Mouse (Mus musculus): ENCODE data around the gene Vsig2. TPM values are rescaled to one million over a fixed set of nuclear protein-coding genes. Genes with fewer than 3 reads are reported as not detected.
A peak's percentile ranks its signal among the peaks of the same experiment; 100 is the strongest.

Vsig2 gene
- polyA plus RNA-seq, 1 experiment from 2014 or later = 3.1 TPM

DNA sequence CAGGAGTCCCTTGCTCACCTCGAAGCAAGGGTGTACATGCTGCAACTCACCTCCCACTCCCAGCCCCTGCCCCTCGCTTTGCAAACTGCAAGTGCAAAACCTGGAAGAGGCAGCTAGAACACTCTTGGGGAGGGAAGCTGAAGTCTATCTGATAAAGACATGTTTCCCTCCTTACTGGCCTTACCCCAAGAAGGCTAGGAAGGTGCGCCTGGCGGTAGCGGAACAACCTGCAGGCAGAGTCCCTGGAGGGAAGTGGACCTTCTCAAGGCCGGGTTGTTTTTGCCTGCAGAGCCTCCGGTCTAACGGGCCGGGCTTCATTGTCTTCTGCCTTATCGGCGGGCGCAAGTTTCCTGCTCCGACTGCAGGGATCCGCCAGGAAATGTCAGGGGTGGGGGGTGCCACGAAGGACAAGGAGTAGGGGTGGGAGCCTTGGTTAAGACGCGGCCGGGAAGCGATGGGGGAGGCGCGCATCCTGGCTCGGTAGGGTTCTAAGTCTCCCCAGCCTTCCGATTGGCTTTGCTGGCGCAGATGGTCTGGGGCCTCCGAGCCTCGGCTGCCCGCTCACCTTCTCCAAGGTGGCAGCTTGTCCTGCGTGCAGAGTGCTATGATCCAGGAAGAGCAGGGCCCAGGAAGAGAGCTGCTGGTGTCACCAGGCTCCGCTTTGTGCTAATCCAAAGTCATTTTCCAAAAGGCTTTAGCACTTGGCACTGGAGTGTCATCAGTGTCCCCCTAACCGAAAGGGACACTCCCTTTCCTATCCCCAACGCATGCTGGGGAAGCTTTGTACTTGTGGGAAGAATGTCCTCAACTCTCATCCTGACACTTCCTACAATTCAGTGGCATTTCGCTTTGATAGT is 8.8 kb upstream of the Vsig2 start:
- WGBS = 3% methylated on average over 32 of the region's 32 CpGs
- H3K9me3 ChIP-seq (ENCODE audit: control insufficient read depth, low read length) = no peaks in the 10 kb centered on the region
- H3K4me2 ChIP-seq (ENCODE audit: low read depth, low read length) = peak overlapping the region; percentile 79
- H3K27me3 ChIP-seq (replicated peaks; ENCODE audit: control insufficient read depth, insufficient read depth, low read length) = peaks cover 29% of the 10 kb centered on the region
- no peaks in the 10 kb centered on the region for H3K36me3 ChIP-seq (ENCODE audit: control insufficient read depth, insufficient read depth, low read length)
- peak overlapping the region; percentile 45 for H3K4me3 ChIP-seq (ENCODE audit: low read length)
- H3K4me1 ChIP-seq (ENCODE audit: control insufficient read depth, insufficient read depth, low read length) = peaks cover 22% of the 10 kb centered on the region; the same call in 1 of the 2 replicates
- H3K9ac ChIP-seq (ENCODE audit: low read depth, low read length) = peak overlapping the region; percentile 58
- peak overlapping the region; percentile 66 for H3K27ac ChIP-seq (ENCODE audit: low read length)
- ATAC-seq = peak; percentile 70

DNA sequence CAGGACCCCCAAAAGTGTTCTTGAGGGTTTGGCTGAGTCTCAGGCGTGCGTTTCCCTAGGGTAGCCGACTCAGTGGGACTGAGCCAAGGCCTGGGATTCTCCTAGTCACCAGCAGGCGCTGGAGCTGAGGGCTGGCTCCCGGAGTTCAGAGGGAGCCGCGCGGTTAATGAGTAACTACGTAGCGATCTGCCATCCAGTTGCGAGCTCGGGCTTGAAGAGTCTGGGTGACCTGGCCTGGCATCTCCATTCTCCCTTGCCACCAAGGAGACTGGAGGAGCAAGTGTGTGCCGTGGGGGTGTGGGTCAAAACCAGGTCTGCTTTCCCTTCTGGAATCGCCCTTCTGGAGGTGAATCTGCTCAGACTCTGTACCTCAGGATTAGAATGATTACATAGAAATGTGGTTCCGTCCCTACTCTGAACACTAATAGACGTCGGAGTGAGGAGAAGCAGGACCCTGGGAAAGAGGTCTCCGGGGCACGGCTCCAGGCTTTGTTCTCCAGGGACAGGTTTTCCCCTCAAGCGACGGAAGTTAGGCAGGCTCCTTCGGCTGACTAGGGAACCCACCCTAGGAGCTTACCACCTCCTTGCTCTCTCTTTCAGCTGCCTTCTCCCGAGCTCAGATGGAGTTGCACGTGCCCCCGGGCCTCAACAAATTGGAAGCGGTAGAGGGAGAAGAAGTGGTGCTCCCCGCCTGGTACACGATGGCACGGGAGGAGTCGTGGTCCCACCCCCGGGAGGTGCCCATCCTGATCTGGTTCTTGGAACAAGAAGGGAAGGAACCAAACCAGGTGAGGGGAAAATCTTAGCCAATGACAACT is 8.0 kb upstream of the Vsig2 start:
- Histone ChIP-seq H3K4me1 (ENCODE audit: control insufficient read depth, insufficient read depth, low read length) (peaks cover 22% of the 10 kb centered on the region; the same call in 1 of the 2 replicates), H3K27me3 (replicated peaks; ENCODE audit: control insufficient read depth, insufficient read depth, low read length) (peaks cover 29% of the 10 kb centered on the region), H3K4me2 (ENCODE audit: low read depth, low read length) (peak overlapping the region; percentile 79), H3K27ac (ENCODE audit: low read length) (peak overlapping the region; percentile 30), H3K9ac (ENCODE audit: low read depth, low read length) (peak overlapping the region; percentile 58), H3K36me3 (ENCODE audit: control insufficient read depth, insufficient read depth, low read length) (no peaks in the 10 kb centered on the region), H3K4me3 (ENCODE audit: low read length) (peak overlapping the region; percentile 45), H3K9me3 (ENCODE audit: control insufficient read depth, low read length) (no peaks in the 10 kb centered on the region)
- 3% methylated on average over 31 of the region's 31 CpGs for WGBS
- ATAC-seq = peak; percentile 93

DNA sequence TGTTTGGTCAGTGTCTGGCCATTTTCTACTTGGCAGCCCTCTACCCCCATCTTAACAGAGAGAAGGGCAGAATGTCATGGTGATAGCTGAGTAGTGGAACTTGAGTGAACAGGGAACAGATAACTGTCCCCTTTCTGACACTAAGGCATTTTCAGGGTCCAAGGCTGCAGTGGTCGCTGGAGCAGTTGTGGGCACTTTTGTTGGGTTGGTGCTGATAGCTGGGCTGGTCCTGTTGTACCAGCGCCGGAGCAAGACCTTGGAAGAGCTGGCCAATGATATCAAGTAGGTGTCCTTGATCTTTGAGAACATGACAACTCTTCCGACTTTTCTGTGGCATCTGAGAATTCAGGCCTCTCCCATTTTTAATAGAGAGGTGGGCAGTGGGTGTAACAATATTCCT is 2.2 kb upstream of the Vsig2 start:
- no peak overlapping the region for H3K4me2 ChIP-seq (ENCODE audit: low read depth, low read length)
- 78% methylated on average over 4 of the region's 4 CpGs for WGBS
- H3K27ac ChIP-seq (ENCODE audit: low read length) = no peak overlapping the region
- no peak overlapping the region for H3K4me3 ChIP-seq (ENCODE audit: low read length)
- H3K36me3 ChIP-seq (ENCODE audit: control insufficient read depth, insufficient read depth, low read length) = no peaks in the 10 kb centered on the region
- no peak for ATAC-seq
- no peak overlapping the region for H3K9ac ChIP-seq (ENCODE audit: low read depth, low read length)
- H3K4me1 ChIP-seq (ENCODE audit: control insufficient read depth, insufficient read depth, low read length) = no peaks in the 10 kb centered on the region; the same call in 1 of the 2 replicates
- H3K9me3 ChIP-seq (ENCODE audit: control insufficient read depth, low read length) = no peaks in the 10 kb centered on the region
- H3K27me3 ChIP-seq (replicated peaks; ENCODE audit: control insufficient read depth, insufficient read depth, low read length) = no peaks in the 10 kb centered on the region

DNA sequence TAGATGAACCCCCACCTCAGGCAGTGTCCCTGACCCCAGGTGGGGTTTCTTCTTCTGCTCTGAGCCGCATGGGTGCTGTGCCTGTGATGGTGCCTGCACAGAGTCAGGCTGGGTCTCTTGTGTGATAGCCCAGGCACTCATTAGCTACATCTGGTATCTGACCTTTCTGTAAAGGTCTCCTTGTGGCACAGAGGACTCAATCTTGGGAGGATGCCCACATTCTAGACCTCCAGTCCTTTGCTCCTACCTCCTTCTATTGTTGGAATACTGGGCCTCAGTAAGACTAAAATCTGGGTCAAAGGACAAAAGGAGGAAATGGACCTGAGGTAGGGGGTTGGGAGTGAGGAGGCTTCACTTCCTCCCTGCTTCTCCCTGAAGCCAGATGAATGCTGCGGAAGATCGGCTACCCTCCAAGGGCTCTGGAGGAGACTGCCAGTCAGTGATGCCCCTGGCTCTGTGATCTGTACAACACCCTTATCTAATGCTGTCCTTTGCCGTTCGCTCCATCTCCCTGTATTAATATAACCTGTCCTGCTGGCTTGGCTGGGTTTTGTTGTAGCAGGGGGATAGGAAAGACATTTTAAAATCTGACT is 1.3 kb upstream of the Vsig2 start:
- no peak overlapping the region for H3K4me3 ChIP-seq (ENCODE audit: low read length)
- no peaks in the 10 kb centered on the region for H3K36me3 ChIP-seq (ENCODE audit: control insufficient read depth, insufficient read depth, low read length)
- no peaks in the 10 kb centered on the region for H3K27me3 ChIP-seq (replicated peaks; ENCODE audit: control insufficient read depth, insufficient read depth, low read length)
- no peak overlapping the region for H3K27ac ChIP-seq (ENCODE audit: low read length)
- 70% methylated on average over 5 of the region's 5 CpGs for WGBS
- no peaks in the 10 kb centered on the region for H3K9me3 ChIP-seq (ENCODE audit: control insufficient read depth, low read length)
- no peaks in the 10 kb centered on the region; the same call in 1 of the 2 replicates for H3K4me1 ChIP-seq (ENCODE audit: control insufficient read depth, insufficient read depth, low read length)
- no peak overlapping the region for H3K4me2 ChIP-seq (ENCODE audit: low read depth, low read length)
- no peak for ATAC-seq
- H3K9ac ChIP-seq (ENCODE audit: low read depth, low read length) = no peak overlapping the region

DNA sequence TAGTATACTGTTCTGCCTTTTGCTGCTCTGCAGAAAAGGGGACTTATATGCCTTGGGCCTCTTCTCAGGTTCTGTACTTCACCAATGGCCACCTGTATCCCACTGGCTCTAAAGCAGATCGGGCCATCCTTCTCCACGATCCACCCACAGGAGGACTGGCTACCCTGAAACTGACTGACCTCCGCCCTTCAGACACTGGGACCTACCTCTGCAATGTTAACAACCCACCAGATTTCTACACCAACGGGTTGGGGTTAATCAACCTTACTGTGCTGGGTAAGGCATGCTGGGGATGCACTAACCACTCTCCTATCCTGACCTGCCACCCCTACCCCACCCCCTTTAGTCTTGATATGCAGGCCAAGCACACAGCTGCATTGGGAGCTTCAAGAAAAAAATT is 1.2 kb downstream of the Vsig2 start:
- H3K4me2 ChIP-seq (ENCODE audit: low read depth, low read length) = no peak overlapping the region
- ATAC-seq = no peak
- H3K4me3 ChIP-seq (ENCODE audit: low read length) = no peak overlapping the region
- H3K27me3 ChIP-seq (replicated peaks; ENCODE audit: control insufficient read depth, insufficient read depth, low read length) = peaks cover 2% of the 10 kb centered on the region; the same call in 1 of the 2 replicates
- H3K4me1 ChIP-seq (ENCODE audit: control insufficient read depth, insufficient read depth, low read length) = peaks cover 8% of the 10 kb centered on the region
- H3K27ac ChIP-seq (ENCODE audit: low read length) = no peak overlapping the region
- no peak overlapping the region for H3K9ac ChIP-seq (ENCODE audit: low read depth, low read length)
- H3K36me3 ChIP-seq (ENCODE audit: control insufficient read depth, insufficient read depth, low read length) = no peaks in the 10 kb centered on the region
- WGBS = 93% methylated on average over 4 of the region's 4 CpGs
- no peaks in the 10 kb centered on the region for H3K9me3 ChIP-seq (ENCODE audit: control insufficient read depth, low read length)

DNA sequence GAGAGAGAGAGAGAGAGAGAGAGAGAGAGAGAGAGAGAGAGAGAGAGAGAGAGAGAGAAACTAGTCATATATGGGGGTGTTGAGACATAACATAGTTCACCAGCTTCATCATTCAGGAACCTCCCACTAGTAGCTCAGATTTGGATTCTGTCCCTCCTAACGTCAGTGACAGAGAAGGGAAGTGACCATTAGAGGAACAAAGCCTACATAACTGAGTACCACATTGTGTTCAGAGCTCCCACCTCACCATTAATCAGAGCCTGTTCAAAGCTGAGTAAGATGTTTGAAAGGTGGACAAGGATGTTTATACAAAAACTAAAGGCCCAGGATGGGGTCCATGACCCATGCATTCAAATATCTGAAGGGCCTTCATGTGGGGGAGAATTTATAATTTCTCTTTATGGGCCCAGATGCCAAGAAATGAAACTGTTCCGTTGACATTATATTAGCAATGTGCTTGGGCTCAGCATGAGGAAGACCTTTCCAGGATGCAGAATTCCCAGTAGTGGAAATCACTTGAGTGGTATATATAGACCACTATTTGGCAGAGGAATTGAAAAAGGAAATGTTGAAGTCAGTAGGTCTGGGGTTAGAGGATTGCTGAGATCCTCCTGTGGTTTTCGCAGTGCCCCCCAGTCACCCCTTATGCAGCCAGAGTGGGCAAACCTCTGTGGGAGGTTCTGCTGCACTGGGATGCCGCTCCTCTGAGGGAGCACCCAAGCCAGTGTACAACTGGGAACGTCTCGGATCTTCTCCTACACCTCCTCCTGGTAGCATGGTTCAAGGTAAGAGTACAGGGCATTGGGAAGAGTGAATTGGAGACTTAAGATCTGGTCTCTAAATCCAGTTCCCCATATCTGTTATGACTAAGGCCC is 1.9 kb downstream of the Vsig2 start:
- H3K9me3 ChIP-seq (ENCODE audit: control insufficient read depth, low read length) = no peaks in the 10 kb centered on the region
- peaks cover 8% of the 10 kb centered on the region for H3K4me1 ChIP-seq (ENCODE audit: control insufficient read depth, insufficient read depth, low read length)
- WGBS = 76% methylated on average over 6 of the region's 6 CpGs
- no peak overlapping the region for H3K4me3 ChIP-seq (ENCODE audit: low read length)
- no peak overlapping the region for H3K4me2 ChIP-seq (ENCODE audit: low read depth, low read length)
- no peak overlapping the region for H3K9ac ChIP-seq (ENCODE audit: low read depth, low read length)
- no peak for ATAC-seq
- H3K27me3 ChIP-seq (replicated peaks; ENCODE audit: control insufficient read depth, insufficient read depth, low read length) = peaks cover 8% of the 10 kb centered on the region; the same call in 1 of the 2 replicates
- no peaks in the 10 kb centered on the region for H3K36me3 ChIP-seq (ENCODE audit: control insufficient read depth, insufficient read depth, low read length)
- no peak overlapping the region for H3K27ac ChIP-seq (ENCODE audit: low read length)

DNA sequence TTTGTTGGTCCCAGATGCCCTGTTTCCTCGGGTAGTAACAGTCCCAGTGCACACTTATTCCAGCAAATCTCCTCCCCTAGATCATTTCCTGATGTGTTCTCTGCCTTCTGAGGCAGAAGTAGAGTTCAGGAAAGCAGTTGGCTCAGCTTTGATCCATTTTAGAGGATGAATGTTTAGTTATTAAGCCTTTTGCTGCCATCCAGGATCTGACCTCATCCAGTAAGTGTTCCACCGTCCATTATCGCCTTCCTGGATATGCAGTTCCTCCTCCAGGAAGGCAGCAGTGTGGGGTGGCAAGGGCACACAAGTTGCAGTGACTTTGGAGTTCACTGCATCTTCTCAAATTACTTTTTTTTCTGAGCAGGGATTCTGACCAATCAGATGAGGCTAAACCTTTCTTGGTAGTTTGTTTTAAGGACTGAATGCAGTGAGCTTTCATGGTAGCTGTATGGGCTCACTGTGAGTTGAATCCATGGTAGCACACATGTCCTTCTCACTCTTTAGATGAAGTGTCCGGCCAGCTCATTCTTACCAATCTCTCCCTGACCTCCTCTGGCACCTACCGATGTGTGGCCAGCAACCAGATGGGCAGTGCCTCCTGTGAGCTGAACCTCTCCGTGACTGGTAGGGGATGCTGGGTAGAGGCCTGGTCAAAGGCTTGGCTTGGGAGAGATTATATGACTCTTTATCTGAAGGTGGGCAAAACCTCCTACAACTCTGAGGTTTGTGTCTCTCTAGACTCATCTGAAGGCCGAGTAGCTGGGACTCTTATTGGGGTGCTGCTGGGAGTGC is 3.0 kb downstream of the Vsig2 start:
- Histone ChIP-seq H3K4me1 (ENCODE audit: control insufficient read depth, insufficient read depth, low read length) (peaks cover 8% of the 10 kb centered on the region), H3K4me3 (ENCODE audit: low read length) (no peak overlapping the region), H3K27me3 (replicated peaks; ENCODE audit: control insufficient read depth, insufficient read depth, low read length) (peaks cover 10% of the 10 kb centered on the region; the same call in 1 of the 2 replicates), H3K9ac (ENCODE audit: low read depth, low read length) (no peak overlapping the region), H3K4me2 (ENCODE audit: low read depth, low read length) (no peak overlapping the region), H3K36me3 (ENCODE audit: control insufficient read depth, insufficient read depth, low read length) (no peaks in the 10 kb centered on the region), H3K9me3 (ENCODE audit: control insufficient read depth, low read length) (no peaks in the 10 kb centered on the region), H3K27ac (ENCODE audit: low read length) (no peak overlapping the region)
- no peak for ATAC-seq
- 79% methylated on average over 7 of the region's 7 CpGs for WGBS

DNA sequence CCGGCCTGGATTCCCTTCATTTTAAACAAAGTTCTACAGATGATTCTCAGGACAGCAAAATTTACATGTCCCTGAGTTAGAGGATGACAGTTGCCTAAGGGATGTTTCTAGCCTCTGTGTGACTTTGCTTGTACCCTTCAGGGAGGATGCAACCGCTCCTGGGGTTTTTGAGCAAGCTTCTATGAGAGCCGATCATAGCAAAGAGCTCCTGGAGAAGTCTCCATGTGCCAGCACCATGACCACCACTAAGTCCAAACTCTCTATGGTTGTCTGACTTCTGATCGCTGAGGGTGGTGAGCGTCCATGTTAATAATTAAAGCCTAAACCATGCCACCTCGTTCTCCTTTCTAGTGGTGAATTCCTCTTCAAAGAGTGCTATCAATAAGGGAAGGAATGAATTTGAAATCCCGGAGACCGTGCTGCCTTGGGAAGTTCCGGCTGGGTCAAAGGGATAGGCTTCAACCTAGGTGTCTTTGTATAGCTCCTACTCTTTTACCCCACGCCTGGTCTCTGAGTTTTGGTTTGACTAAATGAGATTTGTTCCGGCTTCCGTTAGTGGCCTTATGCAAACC is 4.9 kb downstream of the Vsig2 start:
- Histone ChIP-seq H3K9ac (ENCODE audit: low read depth, low read length) (peak overlapping the region; percentile 54; the same call in 1 of the 2 replicates), H3K27me3 (replicated peaks; ENCODE audit: control insufficient read depth, insufficient read depth, low read length) (peaks cover 16% of the 10 kb centered on the region), H3K9me3 (ENCODE audit: control insufficient read depth, low read length) (no peaks in the 10 kb centered on the region), H3K27ac (ENCODE audit: low read length) (no peak overlapping the region), H3K4me2 (ENCODE audit: low read depth, low read length) (peak overlapping the region; percentile 92), H3K4me1 (ENCODE audit: control insufficient read depth, insufficient read depth, low read length) (peaks cover 8% of the 10 kb centered on the region), H3K4me3 (ENCODE audit: low read length) (peak overlapping the region; percentile 50), H3K36me3 (ENCODE audit: control insufficient read depth, insufficient read depth, low read length) (no peaks in the 10 kb centered on the region)
- WGBS = 32% methylated on average over 12 of the region's 12 CpGs
- ATAC-seq = no peak

Data from intestine, embryonic 16.5 days (tissue).